Mouse (Mus musculus): ENCODE data around the gene Bpifa3.

DNA sequence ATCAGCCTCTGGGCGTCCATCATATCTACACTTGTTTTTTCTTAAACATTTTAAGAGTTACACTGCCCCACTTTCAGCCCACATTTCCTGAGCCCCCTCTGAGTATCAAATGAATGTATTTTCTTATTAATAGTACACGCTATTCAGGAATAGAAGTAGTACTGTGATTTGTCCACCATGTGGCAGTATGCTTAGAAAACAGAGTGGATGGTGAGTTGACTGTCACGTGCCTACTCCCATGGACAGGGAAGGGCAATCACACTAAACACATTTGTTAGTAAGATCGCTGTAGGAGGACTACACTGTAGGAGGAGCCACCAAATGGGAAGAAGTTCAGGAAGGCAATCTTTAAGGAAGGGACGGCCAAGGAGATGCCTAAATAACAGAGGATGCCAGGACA, 57.3 kb downstream of the Bpifa3 start:
- TF ChIP-seq CTCF (IDR thresholded peaks at IDR 0.05; ENCODE audit: insufficient read depth, low read length) (no peak), POLR2A (IDR thresholded peaks at IDR 0.05; ENCODE audit: borderline replicate concordance, extremely low read depth, low read depth, low read length) (no peak)
